Mouse (Mus musculus) adrenal gland, postnatal 4 days (tissue): ENCODE measurements around the gene Cep128. TPM values are rescaled to one million over a fixed set of nuclear protein-coding genes. Genes with fewer than 3 reads are reported as not detected.

ENCODE experiments used
- DNase-seq, 2 experiments: peaks; one replicate each; pipeline ENCODE4 v3.0.0; 2021 to 2022; ENCODE audit warnings: low spot score in 2 of 2, mixed read lengths in 2 of 2
- total RNA-seq, 2 experiments: library from RNA; stranded (reverse); gene quantifications; 2 replicates each; pipeline ENCODE4 v1.2.3; 2021

Cep128 gene
- total RNA-seq, 2 experiments from 2014 or later, result 9.7 to 10.7 TPM

DNA sequence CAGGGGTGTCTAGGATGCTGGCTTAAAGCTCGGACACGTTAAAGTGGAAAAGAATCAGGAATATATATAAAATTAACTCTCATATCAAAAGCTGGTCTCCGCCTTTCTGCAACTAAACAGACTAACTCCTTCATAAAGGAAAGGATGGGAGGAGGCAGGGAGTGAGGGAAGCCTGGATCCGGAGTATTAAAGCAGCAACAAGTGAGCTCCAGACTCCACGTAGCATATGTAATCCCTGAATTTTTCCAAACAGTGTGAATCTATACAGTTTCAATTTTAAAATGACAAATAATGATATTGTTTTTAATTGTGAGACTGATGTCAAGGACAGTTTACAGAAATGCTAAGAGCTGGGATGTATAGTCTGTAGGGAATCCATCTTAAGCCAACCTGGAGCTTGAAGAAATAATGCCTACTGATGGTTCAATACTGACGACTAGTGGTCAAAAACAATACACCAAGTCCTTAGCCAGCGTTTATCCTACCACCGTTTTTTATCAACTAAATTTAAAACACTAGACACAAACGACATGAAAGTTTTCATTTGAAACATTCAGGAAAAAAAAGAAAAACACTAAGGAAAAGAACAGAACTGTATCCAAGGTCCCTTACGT, 70.1 kb downstream of the Cep128 start:
- no peak for DNase-seq

DNA sequence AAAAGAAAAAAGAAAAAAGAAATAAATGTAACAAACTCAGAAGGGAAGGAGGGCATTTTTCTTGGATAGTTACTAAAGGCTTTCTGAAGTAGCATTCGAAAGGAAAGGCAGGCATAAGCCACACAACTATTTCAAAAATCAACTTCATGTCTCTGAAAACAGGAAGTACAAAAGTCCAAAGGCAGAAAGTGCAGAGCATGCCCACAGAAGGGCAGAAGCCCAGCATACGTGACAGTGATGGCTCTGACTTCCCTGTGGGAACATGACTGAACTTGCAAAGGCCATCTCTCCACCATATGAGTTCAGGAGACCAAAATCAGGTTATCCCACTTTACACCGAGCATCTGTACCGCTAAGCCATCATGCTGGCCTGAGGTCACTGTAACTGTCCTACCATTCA, 71.6 kb downstream of the Cep128 start:
- no peak for DNase-seq

DNA sequence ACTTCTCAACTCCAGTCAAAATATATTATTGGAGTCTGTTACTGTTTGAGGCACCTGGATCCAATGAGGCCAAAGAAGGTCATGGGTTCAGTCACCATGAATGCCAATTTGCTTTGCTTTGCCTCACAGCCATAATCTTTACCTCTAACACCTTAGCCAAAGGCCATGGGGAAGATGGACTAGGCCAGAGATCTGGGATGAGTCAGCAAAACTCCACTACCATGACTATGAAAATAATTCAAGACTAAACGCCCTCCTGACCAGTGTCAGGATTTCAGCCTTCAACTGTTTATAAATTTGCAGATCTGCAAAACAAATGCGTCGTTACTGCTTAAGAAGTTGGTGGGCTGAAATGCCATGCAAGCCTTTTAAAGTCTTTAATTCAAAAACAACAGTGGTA, 76.5 kb downstream of the Cep128 start:
- DNase-seq, result no peak

DNA sequence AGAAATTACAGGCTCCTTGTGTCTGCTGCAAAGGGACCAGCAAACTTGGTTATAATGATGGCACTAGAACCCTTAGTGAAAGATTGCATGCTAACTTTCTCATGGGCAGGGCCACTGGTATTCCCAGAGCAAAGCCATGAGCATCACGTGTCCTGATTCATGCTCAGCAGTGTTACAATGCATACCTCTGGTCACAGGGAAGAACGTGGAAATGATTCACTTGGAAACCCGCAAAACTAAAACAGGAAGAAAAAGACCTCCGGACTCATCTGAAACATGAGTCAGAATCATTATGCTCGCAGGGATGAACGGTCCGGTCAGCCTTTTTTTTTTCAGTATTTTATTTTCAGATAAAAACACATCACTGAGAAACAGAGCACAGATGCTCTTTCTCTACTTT, 78.4 kb downstream of the Cep128 start:
- DNase-seq, result no peak

DNA sequence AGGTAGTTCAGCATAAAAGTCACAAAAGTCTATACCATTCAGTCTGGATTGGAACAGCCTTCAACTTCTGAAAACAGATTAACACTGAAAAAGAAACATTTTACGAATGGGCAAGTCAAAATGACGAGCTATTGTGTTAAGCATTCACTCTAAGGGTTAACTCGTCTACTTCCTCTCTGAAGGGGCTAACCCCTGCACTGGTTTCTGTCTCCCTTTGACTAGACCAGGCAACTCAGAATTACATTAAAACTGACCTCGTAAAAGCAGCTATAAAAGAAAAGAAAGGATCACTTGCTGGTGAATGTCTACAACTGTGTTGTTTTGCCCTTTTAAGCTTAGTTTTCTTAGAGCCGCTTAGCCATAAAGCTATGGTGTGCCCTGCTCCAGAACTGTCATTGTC, 79.2 kb downstream of the Cep128 start:
- no peak for DNase-seq

DNA sequence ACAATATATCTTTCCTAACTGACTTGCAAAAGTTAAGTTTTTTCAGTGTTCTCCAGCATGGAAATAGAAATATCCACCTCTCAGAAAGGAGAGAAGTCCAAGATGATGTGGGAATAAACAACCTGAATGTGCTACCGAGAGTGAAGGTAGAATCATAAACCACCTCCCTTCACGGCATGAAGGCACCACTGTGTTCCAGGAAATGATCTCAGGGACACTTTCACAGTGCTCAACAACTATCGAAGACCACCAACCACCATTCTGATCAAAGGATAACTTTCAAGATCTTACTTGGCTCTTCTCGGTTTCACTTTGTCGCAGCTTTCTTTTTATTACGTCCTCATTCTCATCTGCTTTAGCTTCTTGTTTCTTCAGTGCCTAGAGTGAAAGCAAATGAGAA, 85.5 kb downstream of the Cep128 start:
- DNase-seq, result no peak

DNA sequence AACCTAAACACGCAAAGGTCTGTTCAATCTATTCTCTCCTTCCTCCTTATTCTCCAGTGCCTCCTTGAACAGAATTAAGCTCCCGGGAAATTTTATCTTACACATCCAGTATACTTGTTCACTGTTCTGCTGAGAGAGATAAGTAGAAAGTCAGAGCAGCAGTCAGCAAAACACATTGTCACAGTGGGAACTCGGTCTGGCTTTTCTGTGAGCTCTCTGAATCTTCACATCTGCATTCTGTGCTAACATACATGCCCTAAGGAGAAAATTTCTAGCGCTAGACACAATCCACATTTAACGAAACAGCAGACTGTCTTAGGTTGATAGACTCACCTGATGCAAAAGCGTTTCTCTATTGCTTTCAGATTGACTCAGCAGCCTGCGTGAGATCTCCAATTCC, 88.3 kb downstream of the Cep128 start:
- DNase-seq, result no peak

DNA sequence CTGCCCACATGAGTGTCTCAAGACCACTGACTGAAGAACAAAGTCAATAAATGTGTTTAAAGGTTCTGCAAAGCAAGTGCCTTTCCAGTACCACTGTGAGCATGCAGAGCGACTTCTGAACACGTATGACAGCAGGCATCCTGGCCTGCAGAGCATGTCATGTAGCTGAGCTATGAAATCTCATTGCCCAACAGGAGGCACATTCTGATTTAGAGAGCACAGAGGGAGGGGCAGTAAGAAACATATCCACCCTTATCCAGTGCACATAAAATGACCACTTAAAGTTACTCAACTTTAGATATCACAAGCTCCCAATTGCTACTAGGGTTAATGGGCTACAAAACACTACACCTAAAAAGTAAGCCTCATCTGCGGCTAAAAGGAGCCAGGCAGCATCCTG, 88.8 kb downstream of the Cep128 start:
- no peak for DNase-seq

DNA sequence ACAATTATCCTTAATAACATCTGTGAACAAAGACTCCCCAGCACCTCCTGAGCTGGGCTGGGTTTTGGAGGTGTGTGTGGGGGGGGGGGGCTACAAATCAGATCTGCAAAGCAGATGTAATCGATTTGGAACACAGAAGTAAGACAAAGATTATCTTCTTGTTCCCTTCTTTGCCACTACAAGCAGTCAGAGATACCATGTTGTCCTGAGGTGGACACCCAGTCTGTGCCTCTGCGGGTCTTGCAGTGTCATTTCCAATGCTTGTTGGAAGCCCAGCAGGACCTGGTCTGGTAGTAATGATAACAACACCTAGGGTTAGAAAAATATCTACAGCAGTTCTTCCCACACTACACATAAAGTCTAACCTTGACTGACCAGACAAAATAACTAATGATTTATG, 110.3 kb downstream of the Cep128 start:
- DNase-seq, result no peak

DNA sequence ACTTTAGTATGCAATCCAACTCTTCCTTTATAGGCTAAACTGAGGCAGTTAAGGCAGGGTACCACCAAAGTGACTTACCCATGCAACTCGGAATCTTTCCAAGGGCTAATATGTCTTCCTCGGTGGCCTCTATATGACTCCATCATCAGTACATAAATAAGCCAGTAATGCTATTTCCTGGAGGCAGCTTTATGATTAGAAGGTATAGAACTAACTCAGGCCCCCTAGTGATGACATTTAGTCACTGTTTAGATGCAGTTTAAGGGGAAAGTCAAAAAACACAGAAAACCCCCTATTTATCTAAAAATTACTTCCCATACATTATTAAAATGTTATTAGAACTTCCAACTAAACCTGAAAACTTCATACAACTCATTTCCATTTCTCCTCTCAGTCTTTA, 114.6 kb downstream of the Cep128 start:
- DNase-seq, result no peak

DNA sequence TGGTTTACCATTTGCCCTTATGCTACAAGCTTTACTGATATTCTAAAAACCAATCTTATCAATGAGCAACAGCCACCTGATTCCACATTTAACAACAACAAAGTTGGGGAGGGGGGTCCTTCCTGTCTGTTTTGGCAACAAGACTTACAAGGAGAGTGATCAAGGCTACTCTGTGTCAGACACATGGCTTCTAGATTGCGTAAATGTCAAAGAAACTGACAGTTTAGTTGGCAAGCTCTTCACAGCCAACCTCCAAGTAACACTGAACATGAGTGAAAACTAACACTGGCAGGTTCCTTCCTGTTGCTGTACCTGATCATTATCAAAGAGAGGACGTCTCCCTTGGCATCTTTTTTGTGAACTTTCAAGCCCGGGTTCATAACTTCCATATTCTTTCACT, 115.2 kb downstream of the Cep128 start:
- no peak for DNase-seq

DNA sequence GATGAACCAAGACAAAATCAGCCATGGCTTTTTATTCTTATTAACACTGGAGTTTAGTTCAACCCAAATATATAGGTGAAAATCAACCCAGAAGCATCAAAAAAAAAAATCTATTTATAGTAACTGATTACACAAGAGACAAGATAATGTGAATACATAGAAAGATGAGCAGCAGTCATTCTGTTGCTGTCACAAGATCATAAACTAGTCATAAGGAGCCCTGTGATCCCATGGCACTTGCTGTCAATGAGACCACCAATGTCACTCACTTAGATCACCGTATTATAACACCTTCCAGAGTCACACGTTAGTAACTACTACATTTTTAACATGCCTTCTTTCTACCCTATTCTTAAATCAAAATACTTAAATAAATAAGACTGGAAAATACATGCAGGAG, 118.2 kb downstream of the Cep128 start:
- DNase-seq, result no peak

DNA sequence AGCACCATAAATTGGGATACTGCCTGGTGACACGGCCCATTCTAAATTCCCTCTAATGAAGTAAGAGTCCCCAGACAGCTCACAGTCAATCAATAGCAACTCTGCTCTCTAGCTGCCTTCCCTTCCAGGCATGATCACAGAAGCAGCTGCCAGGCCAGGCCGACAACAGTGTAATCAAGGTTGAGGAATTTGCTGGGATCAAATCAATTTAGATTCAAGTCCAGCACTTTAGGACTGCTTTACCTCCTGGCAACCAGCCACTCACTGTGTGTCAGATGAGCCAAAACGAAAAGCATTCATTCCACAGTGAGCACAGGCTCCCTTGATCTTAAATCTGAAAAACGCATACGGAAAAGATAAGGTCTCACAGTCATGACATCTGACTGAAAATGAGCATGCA, 118.7 kb downstream of the Cep128 start:
- DNase-seq, result no peak

DNA sequence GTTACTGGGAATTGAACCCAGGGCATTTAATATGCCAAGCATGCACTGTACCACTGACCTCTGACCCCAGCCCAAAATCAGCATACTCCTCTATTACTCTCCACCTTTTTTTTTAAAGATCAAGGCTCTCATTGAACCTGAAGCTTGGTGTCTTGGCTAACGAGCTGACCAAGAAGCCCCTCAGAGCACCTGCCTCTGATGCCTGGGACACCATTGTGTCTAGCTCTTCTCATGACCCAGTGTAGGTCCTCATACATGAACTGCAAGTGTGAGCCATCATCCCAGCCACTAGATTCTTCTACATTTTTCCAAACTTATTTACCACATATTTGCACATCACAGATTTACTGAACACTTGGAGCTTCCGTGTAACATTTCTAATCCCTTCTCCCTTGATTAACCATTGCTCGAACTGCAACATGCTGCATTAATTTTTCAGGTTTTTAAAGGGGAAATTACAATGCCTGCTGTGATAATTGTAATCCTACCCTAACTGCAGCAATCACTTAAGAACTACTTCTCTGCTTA, 119.3 kb downstream of the Cep128 start:
- no peak for DNase-seq

DNA sequence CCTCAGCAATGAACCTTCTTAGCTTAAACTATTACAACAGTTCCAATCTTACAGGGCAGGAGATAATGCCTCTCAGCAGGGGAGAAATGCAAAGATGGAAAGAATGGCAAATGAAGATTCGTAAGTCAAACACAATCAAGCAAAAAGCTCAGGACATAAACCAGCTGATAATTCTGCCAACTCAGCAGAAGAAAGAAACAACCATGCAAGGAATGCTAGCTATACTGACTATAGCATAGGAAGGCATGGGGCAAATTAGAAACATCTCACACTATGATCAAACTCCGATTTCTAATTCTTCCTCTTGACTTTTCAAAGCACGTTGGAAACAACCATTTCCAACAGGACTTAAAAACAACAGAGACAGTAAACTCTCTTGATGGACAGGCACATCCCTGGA, 120.5 kb downstream of the Cep128 start:
- DNase-seq, result no peak

DNA sequence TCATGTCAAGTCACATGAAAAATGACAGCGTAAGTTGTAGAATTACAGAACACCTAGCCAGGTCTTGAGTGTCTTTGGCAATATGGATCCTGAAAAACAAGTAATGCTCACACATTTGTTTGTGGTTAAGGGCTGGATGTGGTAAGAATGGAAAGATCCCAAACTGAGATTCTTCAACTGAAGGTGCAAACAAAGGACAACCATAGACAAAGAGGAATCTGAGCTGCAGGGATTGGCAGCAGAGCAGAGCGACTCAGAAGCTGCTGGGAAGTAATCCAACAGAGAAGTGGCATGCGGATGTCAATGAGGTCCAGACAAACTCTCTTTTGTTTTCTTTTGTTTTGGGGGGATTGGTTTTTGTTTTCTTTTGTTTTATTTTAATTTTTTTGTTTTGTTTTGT, 121.4 kb downstream of the Cep128 start:
- no peak for DNase-seq

DNA sequence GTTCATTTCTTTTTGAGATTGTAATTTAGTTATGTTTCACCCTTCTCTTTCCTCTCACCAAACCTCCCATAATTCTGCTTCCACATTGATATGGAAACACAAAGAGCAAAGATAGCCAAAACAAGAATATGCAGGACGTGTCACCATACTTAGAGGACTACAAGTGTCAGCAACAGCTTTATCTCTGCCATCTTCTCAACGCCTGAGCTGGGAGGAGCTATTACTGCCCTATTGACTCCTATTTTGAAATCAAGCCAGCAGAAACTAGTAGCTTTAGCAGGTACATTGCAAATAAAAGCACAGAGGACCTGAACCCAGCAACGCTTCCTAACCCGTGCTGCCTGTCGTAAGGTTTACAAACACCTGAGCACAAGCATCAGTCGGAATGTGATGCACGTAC, 127.9 kb downstream of the Cep128 start:
- DNase-seq, result no peak

DNA sequence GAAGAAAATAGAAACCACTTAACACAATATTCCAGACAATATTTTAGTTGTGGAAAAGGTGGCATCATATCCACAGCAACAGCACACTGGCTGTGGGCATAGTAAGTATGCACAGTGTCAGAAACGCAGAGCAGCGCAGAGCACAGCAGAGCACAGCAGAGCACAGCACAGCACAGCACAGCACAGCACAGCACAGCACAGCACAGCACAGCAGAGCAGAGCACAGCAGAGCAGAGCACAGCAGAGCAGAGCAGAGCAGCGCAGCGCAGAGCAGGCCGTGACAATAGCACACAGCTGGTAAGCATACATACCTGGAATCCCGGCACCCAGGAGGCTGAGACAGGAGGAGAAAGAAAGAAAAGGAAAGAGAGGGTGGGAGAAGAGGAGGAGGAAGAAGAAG, 129.4 kb downstream of the Cep128 start:
- no peak for DNase-seq

DNA sequence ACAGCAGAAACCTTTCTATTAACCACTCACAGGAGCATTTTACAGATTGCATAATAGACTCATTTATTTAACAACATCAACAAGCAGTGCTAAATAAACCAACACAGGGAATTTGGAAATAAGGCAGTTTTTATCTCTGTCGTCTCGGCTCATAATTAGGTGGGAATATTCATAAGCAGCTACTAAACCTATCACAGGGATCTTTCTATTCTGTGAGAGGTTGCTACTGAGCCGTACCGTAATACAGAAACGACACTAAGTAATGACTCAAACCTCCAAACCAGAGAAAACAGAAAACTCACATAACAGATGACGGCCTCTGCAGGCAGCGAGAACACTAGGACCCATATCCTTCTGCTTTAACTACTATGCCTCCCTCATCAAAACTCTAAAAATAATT, 163.6 kb downstream of the Cep128 start:
- no peak for DNase-seq

DNA sequence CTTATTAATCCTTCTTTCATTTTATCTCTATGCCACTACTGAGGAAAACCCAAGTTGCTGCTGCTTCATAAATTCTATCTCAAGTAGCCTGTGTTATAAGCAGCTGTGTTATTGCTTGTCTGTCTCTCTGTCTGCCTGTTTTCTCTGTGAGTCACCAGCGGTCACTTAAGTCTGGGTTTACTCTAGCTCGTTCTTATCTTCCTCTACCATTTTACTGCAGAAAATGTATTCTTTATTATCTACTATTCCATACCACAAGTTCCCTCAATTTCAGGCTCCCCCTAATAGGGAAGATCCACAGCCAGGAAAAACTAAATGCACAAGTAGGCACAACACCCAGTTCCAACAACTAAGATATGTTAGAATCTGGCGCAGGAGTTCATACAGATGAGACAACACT, 178.7 kb downstream of the Cep128 start:
- no peak for DNase-seq

DNA sequence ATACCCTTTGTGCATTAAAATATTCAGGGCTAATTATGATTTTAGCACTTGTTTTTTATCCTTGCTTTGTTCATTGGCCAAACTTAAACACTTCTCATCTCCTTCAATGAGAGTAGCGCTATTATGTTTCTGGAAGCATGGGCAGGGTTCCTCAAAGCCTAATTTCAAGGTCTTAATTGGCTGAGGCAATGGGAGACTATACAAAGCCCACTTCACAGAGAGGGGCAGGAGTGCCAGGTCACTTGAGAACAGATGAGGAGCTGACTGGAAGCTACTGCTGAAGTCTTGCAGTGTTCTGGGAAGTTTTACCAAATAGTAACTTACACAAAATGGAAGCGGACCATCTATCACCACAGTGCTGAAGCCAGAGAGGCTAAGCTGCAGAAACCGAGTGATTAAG, 179.9 kb downstream of the Cep128 start:
- DNase-seq, result no peak

DNA sequence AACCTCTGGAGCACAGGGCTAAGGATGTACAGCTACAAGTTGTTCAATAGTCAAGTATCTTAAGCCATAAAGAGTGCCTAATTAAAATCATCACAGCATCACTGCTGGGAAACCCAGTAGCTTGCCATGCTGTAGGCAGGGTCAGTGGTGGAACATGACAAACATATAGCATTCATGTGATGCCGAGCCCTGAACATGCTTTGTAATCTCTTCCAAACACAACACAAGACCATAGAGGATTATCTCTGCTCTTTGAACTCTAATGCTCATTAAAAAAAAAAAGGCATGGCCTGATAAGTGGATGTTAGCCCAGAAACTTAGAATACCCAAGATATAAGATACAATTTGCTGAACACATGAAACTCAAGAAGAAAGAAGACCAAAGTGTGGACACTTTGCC, 181.7 kb downstream of the Cep128 start:
- DNase-seq, result no peak

DNA sequence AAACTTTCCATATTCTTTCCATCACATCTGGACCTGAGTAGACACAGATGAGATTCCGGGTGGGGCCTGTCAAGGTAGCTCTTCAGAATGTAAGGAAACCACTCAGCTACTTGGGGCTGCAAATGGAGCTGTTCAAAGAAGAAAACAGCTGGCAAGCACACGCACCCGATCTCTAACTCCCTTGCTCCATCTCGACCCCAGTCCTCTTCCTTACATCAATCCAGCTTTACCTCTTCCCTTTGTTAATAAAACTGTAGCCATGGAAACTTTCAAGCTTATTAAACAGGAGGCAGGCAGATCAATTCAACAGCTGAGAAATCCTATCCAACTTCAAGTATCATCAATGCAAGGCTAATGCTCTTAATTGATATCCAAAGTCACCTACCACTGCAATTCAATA, 195.1 kb downstream of the Cep128 start:
- no peak for DNase-seq

DNA sequence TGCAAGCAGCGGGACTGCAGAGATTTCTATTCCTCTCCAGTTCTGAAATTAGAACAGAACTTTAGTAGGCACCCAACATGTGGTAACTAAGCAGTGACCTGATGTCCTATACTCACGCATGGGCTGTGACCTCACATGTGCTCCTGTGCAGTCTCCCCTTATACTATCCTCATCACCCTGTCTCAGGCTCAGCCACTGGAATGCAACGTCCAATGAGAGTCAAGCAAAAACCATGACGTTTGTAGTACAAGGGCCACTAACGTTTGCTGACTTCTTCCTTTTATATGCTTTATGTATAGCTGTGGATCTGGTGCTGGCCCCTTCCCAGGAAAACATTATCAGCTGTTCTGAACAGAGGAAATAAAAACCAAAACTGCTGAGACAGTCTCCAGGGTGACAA, 198.6 kb downstream of the Cep128 start:
- DNase-seq, result no peak
